Mouse (Mus musculus) forebrain, embryonic 11.5 days (tissue): ENCODE results near the gene Senp2. TPM values are rescaled to one million over a fixed set of nuclear protein-coding genes. Genes with fewer than 3 reads are reported as not detected.

Source experiments
- ATAC-seq: fragments of 200-750 bp; cut with Nextera tagmentation; replicated peaks from 2 replicates; pipeline ENCODE4 v1.8.0; 2017; ENCODE audit warnings: moderate TSS enrichment; ENCODE audit not compliant: low FRiP score
- DNase-seq: peaks from one replicate; pipeline ENCODE4 v3.0.0-alpha.2; 2017; ENCODE audit warnings: low spot score
- H3K27ac ChIP-seq: fragments of 300-500 bp; sonication (generic); 2 replicates; pipeline ENCODE4 v1.5.1; 2014; ENCODE audit warnings: low read depth, low read length
- H3K27me3 ChIP-seq: fragments of 300-500 bp; sonication (generic); 2 replicates; pipeline ENCODE4 v1.6.1; 2014; ENCODE audit warnings: mild to moderate bottlenecking, low read length, mixed read lengths; ENCODE audit not compliant: control insufficient read depth, insufficient read depth
- H3K36me3 ChIP-seq: fragments of 300-500 bp; sonication (generic); 2 replicates; pipeline ENCODE4 v1.6.1; 2014; ENCODE audit warnings: mild to moderate bottlenecking, low read length, moderate library complexity, mixed read lengths; ENCODE audit not compliant: control insufficient read depth, insufficient read depth
- H3K4me1 ChIP-seq: fragments of 300-500 bp; sonication (generic); replicated peaks from 2 replicates; pipeline ENCODE4 v1.6.1; 2014; ENCODE audit warnings: low read length, mixed read lengths; ENCODE audit not compliant: control insufficient read depth, insufficient read depth
- H3K4me2 ChIP-seq: fragments of 300-500 bp; sonication (generic); 2 replicates; pipeline ENCODE4 v1.6.1; 2014; ENCODE audit warnings: low read depth, mild to moderate bottlenecking, low read length, moderate library complexity, mixed read lengths; ENCODE audit not compliant: severe bottlenecking
- H3K4me3 ChIP-seq: fragments of 300-500 bp; sonication (generic); 2 replicates; pipeline ENCODE4 v1.5.1; 2014; ENCODE audit warnings: low read depth, low read length
- H3K9ac ChIP-seq: fragments of 300-500 bp; sonication (generic); 2 replicates; pipeline ENCODE4 v1.6.1; 2014; ENCODE audit warnings: low read length
- H3K9me3 ChIP-seq: fragments of 300-500 bp; sonication (generic); 2 replicates; pipeline ENCODE4 v1.6.1; 2016; ENCODE audit warnings: low read length, mixed read lengths; ENCODE audit not compliant: control insufficient read depth
- WGBS: fragments of 180-500 bp; shearing (Covaris S2); extraction: QIAGEN DNeasy Blood & Tissue Kit; methylation state at CpG from one replicate; pipeline ENCODE4 v1.1.7; 2014; 5-methylcytosine and 5-hydroxymethylcytosine counted together
- polyA plus RNA-seq: library from polyadenylated mRNA; unstranded; fragments of >200 nt; fragmentation: Nextera tagmentation; extraction: Ambion mirVana; gene quantifications from 2 replicates; pipeline ENCODE4 v1.2.1, GENCODE M21; 2014

Gene Senp2
- polyA plus RNA-seq, 1 experiment from 2014 or later = 75.7 TPM

DNA sequence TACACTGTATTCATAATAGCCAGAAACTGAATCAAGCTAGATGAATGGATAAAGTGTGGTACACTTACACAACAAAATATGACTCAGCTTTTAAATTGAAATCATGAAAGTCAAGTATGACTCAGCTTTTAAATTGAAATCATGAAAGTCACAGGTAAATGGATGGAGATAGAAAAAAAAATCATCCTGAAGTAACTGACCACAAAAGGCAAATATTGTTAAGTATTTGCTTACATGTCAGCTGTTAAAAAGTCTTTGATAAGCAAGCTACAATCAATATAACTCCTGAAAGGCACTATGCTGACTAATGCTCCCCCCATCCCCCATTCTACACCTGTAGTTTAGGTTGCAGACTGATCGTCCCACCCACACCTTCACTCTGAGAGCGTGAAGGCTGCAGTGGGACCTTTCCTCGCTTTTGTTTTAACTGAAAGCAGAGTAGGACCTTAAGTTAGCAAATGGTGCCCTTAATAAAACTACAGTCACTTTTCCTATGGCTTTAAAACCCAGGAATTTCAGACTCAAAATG is 82.0 kb downstream of the Senp2 start:
- H3K27ac ChIP-seq = no peak overlapping the region
- no peaks in the 10 kb centered on the region for H3K4me1 ChIP-seq
- H3K9me3 ChIP-seq = no peaks in the 10 kb centered on the region
- H3K36me3 ChIP-seq = no peaks in the 10 kb centered on the region
- no peak overlapping the region for H3K9ac ChIP-seq
- no peak overlapping the region for H3K4me2 ChIP-seq
- DNase-seq (no peak), ATAC-seq (no peak)
- H3K27me3 ChIP-seq = no peaks in the 10 kb centered on the region
- 93% methylated on average over 3 of the region's 3 CpGs for WGBS
- no peak overlapping the region for H3K4me3 ChIP-seq

DNA sequence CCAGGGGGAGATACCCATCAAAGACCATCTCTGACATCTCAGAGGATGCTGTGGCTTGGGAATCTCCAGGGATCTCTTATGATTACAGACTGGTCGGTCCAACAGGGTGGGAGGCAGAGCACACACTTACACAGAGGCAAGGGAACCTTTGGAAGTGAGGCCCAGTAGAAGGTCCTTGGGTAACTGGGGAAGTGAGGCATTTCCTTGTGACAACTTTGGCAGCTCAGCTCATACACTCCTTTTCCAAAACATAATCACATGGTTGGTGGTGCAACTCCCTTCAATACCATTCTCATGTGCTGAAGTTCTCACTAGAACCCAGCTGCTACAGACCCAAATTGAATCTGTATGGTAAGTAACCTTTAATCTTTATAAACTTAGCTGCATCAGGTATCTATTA is 86.5 kb downstream of the Senp2 start:
- Histone ChIP-seq H3K4me3 (no peak overlapping the region), H3K4me2 (no peak overlapping the region), H3K27me3 (no peaks in the 10 kb centered on the region), H3K4me1 (peaks cover 5% of the 10 kb centered on the region; the same call in 1 of the 2 replicates), H3K9ac (no peak overlapping the region), H3K9me3 (no peaks in the 10 kb centered on the region), H3K36me3 (no peaks in the 10 kb centered on the region), H3K27ac (no peak overlapping the region)
- DNase-seq = no peak
- no peak for ATAC-seq
- 94% methylated on average over 1 of the region's 1 CpGs for WGBS

DNA sequence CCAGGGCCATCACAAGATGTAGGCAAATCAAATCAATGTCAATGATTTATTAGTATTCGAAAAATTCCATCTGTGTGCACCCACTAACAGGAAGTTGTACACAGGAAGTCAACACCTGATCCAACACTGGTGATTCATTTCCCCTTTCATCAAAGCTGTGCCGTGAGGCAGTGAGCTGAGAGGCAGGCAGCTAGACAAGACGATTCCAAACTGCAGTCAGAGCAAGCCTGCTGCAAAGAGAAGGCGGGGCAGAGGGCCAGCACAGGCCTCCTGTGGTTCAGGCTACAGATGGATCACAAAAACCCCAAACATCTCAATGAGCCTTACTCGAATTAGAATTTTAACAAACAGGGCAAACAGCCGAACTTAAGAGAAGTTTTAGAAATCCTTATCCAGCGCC is 88.4 kb downstream of the Senp2 start:
- H3K27me3 ChIP-seq = no peaks in the 10 kb centered on the region
- no peak overlapping the region for H3K27ac ChIP-seq
- H3K9me3 ChIP-seq = no peaks in the 10 kb centered on the region
- H3K4me3 ChIP-seq = no peak overlapping the region
- WGBS = 60% methylated on average over 7 of the region's 7 CpGs
- no peaks in the 10 kb centered on the region for H3K36me3 ChIP-seq
- no peak overlapping the region for H3K4me2 ChIP-seq
- H3K9ac ChIP-seq = no peak overlapping the region; the same call in 1 of the 2 replicates
- DNase-seq (no peak), ATAC-seq (no peak)
- H3K4me1 ChIP-seq = peaks cover 5% of the 10 kb centered on the region; the same call in 1 of the 2 replicates

Other genes starting within 250 kb of the Senp2 start
- 1.5 and 2.1 TPM in 2 replicates for gene Ehhadh, start 221.7 kb upstream of the Senp2 start, polyA plus RNA-seq
- 3.5 TPM in 2 replicates for gene Map3k13, start 215.1 kb upstream of the Senp2 start, polyA plus RNA-seq
- gene Tmem41a, start 61.9 kb upstream of the Senp2 start, polyA plus RNA-seq = 28.5 and 31.9 TPM in 2 replicates
- gene Liph, start 13.8 kb upstream of the Senp2 start, polyA plus RNA-seq = 0.16 and 0.39 TPM in 2 replicates
- gene Igf2bp2, start 153.8 kb downstream of the Senp2 start, polyA plus RNA-seq = 155 and 169 TPM in 2 replicates